Mouse (Mus musculus): Measurements from ENCODE around the gene Tcp10a. TPM values are rescaled to one million over a fixed set of nuclear protein-coding genes. Genes with fewer than 3 reads are reported as not detected.
"Not testable (repeated sequence)": the region's sequence is repeated elsewhere in the genome, so short reads cannot be mapped to it uniquely, and the experiment has no call there.

The Tcp10a gene
- polyA plus RNA-seq, 1 experiment from 2014 or later: not detected

- DNase-seq (ENCODE audit: low spot score); H3K27ac ChIP-seq (replicated peaks); H3K4me1 ChIP-seq; H3K27me3 ChIP-seq (ENCODE audit: low read depth, poor library complexity, severe bottlenecking); H3K36me3 ChIP-seq; H3K4me3 ChIP-seq; H3K9me3 ChIP-seq (replicated peaks): not testable (repeated sequence)
- 91% methylated on average over 12 of the region's 13 CpGs for WGBS
Observed at GRCm38 (mm10) chr17:7383167-7384143, 59.0 kb downstream of the Tcp10a start.

GRCm38 (mm10) chr17:7385364-7385763 is 60.9 kb downstream of the Tcp10a start, which contains the start of gene Unc93a2:
Gene Unc93a2, minus strand, starts transcription at chr17:7385464.
- not testable (repeated sequence) for H3K4me1 ChIP-seq; H3K4me3 ChIP-seq; H3K27me3 ChIP-seq (ENCODE audit: low read depth, poor library complexity, severe bottlenecking); H3K36me3 ChIP-seq; DNase-seq (ENCODE audit: low spot score); H3K9me3 ChIP-seq (replicated peaks); H3K27ac ChIP-seq (replicated peaks)
- 83% methylated on average over 3 of the region's 3 CpGs for WGBS

- not testable (repeated sequence) for DNase-seq (ENCODE audit: low spot score); H3K9me3 ChIP-seq (replicated peaks); H3K4me3 ChIP-seq; H3K4me1 ChIP-seq; H3K27me3 ChIP-seq (ENCODE audit: low read depth, poor library complexity, severe bottlenecking); H3K36me3 ChIP-seq; H3K27ac ChIP-seq (replicated peaks)
- 83% methylated on average over 8 of the region's 8 CpGs for WGBS
Observed at GRCm38 (mm10) chr17:7386016-7386415, 61.6 kb downstream of the Tcp10a start.

- no CpG with 5 or more reads among the region's 2 CpGs for WGBS
- not testable (repeated sequence) for DNase-seq (ENCODE audit: low spot score); H3K27me3 ChIP-seq (ENCODE audit: low read depth, poor library complexity, severe bottlenecking); H3K4me3 ChIP-seq; H3K4me1 ChIP-seq; H3K36me3 ChIP-seq; H3K9me3 ChIP-seq (replicated peaks); H3K27ac ChIP-seq (replicated peaks)
Observed at GRCm38 (mm10) chr17:7388341-7388957, 64.0 kb downstream of the Tcp10a start.

- 84% methylated on average over 7 of the region's 8 CpGs for WGBS
- DNase-seq (ENCODE audit: low spot score); H3K4me3 ChIP-seq; H3K27ac ChIP-seq (replicated peaks); H3K9me3 ChIP-seq (replicated peaks); H3K4me1 ChIP-seq; H3K27me3 ChIP-seq (ENCODE audit: low read depth, poor library complexity, severe bottlenecking); H3K36me3 ChIP-seq: not testable (repeated sequence)
Observed at GRCm38 (mm10) chr17:7388958-7389356, 64.5 kb downstream of the Tcp10a start.

- not testable (repeated sequence) for H3K4me1 ChIP-seq; H3K27ac ChIP-seq (replicated peaks); H3K27me3 ChIP-seq (ENCODE audit: low read depth, poor library complexity, severe bottlenecking); H3K36me3 ChIP-seq; H3K9me3 ChIP-seq (replicated peaks); H3K4me3 ChIP-seq; DNase-seq (ENCODE audit: low spot score)
- 85% methylated on average over 7 of the region's 7 CpGs for WGBS
Observed at GRCm38 (mm10) chr17:7389898-7390297, 65.5 kb downstream of the Tcp10a start.

GRCm38 (mm10) chr17:7395116-7395515 is 70.7 kb downstream of the Tcp10a start:
- H3K4me3 ChIP-seq; H3K27ac ChIP-seq (replicated peaks); H3K36me3 ChIP-seq; H3K9me3 ChIP-seq (replicated peaks); H3K4me1 ChIP-seq; DNase-seq (ENCODE audit: low spot score); H3K27me3 ChIP-seq (ENCODE audit: low read depth, poor library complexity, severe bottlenecking): not testable (repeated sequence)
- 90% methylated on average over 7 of the region's 7 CpGs for whole genome bisulfite sequencing

Other genes starting within 250 kb of the Tcp10a start
- gene Rps6ka2, start 154.5 kb upstream of the Tcp10a start, polyA plus RNA-seq (2016; fragmentation: Nextera tagmentation; extraction: Ambion mirVana): 21.4 and 24.4 TPM in 2 replicates
- gene Ttll2, start 28.1 kb downstream of the Tcp10a start, polyA plus RNA-seq (2016; fragmentation: Nextera tagmentation; extraction: Ambion mirVana): not detected in 2 replicates
- gene Gm49630, start 47.3 kb downstream of the Tcp10a start, polyA plus RNA-seq (2016; fragmentation: Nextera tagmentation; extraction: Ambion mirVana): not detected in 2 replicates
- gene Unc93a2, start 60.8 kb downstream of the Tcp10a start, polyA plus RNA-seq (2016; fragmentation: Nextera tagmentation; extraction: Ambion mirVana): not detected in 2 replicates